Mouse (Mus musculus) layer of hippocampus, adult 8-10 months (tissue): ENCODE measurements around the gene C4bp. TPM values are rescaled to one million over a fixed set of nuclear protein-coding genes. Genes with fewer than 3 reads are reported as not detected.
"Not testable (repeated sequence)": the region's sequence is repeated elsewhere in the genome, so short reads cannot be mapped to it uniquely, and the experiment has no call there.

ENCODE experiments used
- DNase-seq, 2 experiments: peaks; one replicate each; pipeline ENCODE4 v3.0.0; 2022; ENCODE audit warnings: low spot score in 2 of 2
- total RNA-seq, 4 experiments: library from RNA; stranded (reverse); gene quantifications; 2 replicates each; pipeline ENCODE4 v1.2.4; 2022

C4bp gene
- total RNA-seq: 1 to 10 TPM in 1 of 4 experiments, under 1 TPM in 3; 0.53 to 1.2 (median 0.86) TPM

DNA sequence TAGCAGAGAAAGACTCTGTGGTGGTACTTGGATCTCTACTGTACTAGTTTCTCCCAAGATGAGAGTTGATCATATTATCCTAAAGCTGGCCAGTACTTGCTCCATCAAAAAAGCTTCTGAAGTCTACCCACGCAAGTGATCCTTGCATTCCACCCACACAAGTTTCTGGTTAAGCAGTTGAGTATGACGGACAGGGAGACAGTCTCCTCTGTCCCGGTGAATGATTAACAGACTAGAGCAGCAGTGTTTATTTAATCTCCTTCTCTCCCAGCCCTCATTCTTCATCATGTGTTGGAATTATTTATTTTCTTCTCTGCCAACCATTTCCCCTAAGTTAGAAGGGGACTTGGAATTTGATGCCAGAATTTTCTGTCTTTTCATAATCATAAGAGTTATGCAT lies at the start of gene C4bp:
TSS of gene C4bp (minus strand) at position 179 of the 400 bp plus-strand sequence.
- DNase-seq: no peak

DNA sequence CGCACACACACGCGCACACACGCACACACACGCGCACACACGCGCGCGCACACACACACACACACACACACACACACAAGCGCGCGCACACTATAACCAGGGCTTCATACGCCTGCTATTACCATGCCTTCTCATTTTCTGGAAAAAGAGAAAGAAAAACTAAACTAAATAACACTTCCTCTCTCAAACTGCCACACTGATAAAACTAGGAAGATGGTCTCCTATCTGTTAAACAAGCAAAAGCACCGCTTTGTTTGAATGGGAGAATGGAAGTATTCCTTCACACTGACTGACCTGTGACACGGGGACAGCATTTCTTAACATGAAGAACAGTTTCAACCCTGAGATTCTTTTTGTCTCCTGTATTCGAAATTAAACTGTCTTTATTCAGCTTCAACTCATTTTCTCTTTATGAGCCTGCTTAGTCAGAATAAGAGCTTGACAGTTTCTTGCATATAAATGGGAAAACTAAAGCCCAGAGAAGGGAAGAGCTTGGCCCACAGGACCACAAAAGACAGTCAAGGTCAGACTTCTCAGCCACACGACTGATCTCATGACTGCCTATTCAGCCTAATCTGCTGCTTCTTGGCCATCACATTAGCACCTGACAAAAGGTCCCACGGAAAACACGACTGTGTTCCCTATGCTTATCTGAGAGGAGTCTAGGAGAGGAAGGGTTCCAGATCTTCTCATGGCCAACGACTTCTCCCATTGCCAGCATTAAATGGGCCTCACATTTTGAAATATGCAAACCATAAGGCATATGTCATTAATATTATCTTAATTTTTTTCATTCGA lies 49.0 kb upstream of the C4bp start:
- no peak for DNase-seq

DNA sequence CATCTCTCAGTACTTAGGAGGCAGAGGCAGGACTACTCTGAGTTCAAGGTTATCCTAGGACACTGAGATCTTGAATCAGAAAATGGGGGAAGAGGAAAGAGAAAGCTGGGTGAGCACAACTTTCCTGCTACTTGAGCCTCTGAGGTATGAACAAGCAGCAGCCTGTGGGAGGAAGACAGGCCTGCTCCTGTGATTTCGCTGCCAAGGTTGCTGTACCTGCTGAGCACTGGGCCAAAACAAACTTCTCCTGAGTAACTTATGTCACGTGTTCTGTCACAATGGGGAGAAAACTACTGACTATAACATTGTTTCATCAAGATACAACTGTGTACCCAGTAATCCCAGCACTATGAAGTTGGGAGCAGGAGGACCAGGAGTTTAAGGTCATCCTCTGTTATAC lies 42.2 kb upstream of the C4bp start:
- no peak for DNase-seq

DNA sequence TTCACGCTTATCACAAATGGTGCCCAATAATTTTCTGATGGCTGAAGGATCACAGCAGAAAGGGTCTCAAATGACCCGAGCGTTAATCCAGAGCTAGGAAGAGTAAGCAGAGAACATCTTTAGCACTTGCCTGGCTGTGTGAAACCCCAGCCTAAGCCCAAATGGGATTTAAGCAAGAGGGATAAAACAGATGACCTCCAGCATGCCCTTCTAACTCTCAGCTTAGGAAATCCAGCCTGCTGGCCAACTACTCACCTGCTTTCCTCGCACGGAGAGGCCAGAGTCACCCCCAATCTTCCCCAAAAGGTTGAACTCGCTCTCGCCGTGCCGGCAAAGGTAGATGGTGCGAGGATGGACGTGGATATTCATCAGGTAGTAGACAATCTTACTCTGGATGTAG lies 40.5 kb upstream of the C4bp start:
- DNase-seq: no peak

DNA sequence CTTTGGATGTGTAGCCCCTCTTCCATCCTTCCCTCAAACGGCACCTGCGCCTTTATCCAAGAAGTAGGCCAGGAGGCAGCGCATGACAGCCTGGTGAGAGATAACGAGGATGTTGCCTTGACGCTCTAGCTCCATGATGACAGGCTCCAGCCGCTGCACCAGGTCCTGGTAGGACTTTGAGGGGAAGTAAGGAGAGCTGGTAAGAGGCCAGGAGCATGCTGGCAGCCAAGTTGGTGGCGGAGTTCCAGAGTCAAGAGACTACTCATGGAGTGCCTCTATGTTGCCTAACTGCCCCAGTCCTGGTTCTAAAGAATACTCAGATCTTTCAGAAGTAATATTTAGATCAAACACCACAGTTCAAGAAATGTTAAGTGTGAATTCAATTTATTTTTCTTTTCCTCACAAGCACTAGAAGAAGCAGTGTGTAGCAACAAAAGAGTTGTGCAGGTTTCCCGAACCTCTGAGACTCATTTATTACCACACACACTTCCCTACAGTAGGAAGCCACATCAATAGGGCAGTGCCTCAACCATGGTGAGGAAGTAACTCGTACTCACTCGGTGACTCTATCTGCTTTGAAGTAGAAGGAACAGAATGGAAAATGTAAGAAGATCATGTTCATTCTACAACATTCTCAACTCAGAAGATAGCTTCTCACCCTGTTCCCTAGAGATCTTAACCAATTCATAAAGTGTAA lies 38.7 kb upstream of the C4bp start:
- DNase-seq: peak in 1 of 2 experiments; percentile 46

DNA sequence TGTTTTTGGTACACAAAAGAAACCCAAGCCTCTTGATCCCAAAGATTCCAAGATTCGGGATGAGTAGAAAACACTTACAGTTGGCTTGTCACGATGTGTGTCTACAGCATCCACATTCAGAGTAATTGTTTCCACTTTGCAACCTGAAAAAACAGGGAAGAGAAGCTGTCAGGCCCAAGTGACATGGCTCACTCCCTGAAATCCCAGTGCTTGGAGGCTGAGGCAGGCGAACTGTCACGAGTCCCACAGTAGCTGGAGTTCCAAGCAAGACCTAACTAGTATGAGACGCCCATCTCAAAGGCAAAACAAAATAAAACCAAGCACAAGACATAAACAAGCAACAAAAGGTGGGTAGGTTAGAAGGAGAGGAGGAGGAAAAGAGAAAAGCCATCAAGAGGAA lies 37.2 kb upstream of the C4bp start:
- no peak for DNase-seq

DNA sequence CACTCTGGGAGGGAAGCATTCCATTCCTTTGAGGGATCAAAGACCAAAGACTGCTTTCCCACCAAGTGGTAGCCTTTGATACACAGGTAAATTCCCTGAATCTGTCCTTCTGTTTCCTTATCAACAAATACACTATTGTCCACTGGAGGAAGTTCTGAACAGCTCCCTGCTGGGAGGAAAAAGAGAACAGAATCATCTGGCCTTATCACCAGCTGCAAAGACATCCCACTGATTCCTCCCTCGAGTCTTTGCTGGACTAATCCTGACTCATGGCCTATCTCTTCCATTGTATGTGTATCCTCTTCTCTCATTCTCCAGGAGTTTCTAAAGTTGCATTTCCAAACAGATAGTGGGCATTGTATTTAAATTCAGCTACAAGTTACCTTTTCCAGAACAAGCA lies 22.5 kb upstream of the C4bp start:
- no peak for DNase-seq

DNA sequence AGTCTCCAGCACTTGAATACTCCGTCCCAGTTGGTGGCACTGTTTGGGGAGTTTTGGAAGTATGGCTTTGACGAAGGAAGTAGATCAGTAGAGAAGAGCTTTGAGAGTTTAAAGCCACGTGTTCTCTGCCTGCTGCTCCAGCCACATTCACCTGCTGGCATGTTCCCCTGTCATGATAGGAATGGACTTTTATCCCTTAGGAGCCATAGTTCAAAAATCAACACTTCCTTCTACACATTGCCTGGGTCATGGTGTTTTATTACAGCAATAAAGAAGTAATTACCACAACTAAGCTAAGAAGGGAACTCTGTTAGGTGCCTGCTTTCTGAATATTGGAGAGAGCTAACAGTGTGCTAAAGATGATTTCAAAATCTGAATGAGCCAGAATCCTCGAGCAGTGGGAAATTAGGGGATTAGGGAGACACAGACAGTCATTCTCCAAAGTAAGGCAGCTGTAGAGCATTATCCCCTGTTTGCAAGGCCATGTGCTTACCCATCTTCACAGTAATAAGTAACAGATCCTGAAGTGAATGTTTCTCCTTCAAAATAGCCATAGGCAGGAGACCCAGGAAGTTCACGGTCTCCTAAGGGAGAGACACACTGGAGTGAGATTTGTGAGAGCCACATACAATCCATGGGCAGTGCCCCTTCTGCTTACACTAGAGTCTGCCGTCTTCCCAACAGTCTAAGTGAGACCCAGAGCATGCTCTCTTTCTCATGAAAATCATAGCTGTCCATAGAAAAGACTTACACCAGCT lies 20.4 kb upstream of the C4bp start:
- no peak for DNase-seq

DNA sequence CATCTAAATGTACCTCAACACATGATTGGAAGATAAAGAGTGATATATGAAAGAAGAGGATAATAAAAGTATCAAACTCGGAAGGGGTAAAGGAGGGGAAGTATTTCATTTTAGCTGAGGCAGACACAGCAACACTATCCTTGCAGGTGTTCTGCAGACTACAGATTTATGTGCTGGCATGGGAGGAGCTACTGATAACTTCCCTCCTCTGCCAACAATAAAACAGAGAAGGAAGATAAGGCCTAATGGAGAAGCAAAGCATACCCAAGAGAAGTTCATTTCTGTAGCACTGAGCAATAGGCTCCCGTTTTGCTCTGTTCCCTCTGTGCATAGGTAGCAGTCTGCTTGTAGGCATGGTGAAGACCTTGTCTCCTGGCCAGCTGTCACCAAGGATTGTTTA lies 19.6 kb upstream of the C4bp start:
- no peak for DNase-seq

DNA sequence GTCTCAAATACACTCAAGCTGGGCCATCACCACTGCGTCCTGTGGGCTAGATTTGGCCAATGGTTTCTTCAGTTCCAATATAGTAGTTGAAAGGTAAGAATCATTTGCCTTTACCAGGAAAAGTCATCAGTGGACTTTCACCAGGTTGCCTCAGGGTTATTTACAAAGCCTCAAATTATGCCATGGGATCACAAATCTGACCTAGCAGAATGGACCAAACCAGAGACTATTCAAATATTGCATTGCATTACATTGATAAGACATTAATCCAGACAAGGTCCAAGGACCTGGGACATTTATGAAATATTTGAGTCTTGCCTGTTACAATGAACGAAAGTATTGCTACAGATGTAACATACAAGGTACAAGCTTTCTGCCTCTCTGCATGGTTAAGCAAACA lies 17.1 kb upstream of the C4bp start:
- no peak for DNase-seq

DNA sequence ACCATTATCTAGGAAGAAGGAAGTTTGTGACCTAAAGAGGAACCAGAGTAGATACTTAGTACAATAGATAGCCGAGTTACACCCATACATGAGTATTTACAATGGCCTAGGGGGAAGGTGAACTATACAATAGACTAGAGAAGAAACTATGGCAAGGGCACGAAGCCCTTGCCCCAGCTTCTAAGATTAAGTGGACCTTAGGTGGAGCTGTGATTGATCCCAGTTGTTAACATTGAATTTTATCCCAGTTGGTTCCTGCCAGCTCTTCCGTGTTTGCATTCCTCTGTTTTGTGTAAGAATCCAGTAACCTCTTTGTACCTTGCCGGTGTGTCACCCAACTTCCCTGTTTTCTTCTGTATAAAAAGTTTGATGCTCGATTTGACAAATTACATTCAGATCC lies 2.1 kb upstream of the C4bp start:
- not testable (repeated sequence) for DNase-seq

DNA sequence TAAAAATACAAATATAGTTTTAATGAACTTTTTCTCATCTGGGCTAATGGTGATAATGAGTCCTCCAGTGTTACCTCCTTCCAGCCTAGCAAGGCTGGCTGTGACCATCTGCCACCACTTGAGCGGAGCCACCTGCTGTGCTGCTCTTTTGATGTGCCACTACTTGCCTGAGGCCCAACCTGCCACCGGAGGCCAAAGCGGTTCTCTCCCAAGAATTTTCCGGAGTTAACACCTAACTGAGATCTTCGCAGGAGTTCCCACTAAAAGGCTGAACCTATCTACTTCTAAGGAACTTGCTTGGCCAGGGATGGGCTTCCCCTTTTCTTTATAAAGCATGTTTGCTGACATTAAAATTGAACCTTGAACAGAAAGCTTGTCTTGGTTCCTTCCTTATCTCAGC lies 1.8 kb downstream of the C4bp start:
- DNase-seq: not testable (repeated sequence)

DNA sequence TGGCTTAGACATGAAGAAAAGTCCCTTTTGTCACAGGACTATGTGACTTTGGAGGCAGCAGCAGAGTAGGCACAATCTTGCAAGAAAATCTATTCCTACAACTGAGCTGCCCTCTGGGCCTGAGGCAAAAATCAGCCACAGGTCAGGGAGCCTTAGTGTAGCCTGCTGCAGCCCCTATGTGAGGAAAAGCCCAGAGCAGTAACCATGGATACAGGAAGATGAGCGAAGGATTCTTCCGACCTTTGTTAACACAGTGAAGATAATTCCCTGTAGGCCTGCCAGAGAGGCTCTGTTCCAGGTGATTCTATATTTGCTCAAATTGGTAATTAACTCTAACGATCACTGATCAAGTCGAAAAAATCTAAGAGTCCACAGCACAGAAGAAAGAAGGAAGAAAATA lies 17.3 kb downstream of the C4bp start:
- DNase-seq: no peak

DNA sequence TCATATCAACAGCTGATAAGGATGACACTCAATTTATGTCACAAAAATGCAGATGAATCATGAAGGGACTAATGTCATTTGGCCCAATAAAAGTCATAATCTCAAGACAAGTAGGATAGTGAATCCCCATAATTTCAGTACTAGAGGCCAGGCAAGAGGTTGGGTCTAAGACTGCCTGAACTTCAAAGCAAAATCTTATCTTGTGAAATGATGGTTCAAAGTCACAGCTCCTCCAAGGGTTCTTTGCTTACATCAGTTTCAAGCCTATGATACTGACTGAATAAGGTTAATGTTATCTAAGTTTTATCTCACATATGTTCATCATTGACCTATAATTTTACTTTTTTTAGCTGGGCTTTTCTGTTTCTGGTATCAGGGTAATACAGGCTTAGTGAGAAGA lies 20.5 kb downstream of the C4bp start:
- no peak for DNase-seq

DNA sequence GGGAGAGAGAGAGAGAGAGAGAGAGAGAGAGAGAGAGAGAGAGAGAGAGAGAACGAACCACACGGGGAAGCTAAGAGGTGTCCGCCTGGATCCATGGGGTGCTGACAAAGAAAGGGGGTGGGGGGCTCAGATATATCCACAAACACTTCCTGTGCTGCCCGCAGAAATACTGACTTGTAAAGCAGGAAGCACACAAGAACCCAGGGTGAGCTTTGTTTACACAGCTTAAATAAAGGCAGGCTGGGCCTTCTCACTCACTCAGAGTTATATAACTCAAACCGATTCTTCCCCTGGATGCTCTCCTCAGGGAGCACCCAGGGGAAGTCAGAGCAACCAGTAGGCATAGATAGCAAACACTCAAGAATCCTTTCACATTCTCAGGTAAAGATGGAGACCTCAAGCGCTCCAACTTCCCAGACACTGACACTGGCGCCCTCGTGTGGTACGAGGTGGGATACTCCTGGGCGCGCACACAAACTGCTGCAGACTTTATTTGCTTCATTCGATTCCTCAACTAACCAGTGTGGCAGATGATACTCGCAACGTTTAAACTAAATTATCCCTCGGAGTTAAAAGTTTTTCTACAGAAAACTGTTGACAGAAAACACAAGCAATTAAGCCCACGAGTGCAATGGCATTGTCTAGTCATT lies 27.5 kb downstream of the C4bp start:
- DNase-seq: peak in 1 of 2 experiments; percentile 60

DNA sequence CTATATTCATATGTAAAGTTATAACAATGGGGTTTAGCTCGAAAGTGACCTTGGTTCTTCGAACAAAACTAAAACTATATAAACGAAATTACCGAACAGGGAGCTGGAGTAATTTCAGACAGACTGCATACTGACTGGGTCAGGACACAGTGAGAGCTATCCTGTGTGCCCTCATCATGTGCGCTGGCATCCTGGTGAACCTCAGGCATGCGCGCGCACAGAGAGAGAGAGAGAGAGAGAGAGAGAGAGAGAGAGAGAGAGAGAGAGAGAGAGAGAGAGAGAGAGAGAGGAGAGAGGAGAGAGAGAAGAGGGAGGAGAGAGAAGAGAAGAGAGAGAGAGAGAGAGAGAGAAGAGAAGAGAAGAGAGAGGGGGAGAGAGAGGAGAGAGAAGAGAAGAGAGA lies 28.1 kb downstream of the C4bp start:
- no peak for DNase-seq

DNA sequence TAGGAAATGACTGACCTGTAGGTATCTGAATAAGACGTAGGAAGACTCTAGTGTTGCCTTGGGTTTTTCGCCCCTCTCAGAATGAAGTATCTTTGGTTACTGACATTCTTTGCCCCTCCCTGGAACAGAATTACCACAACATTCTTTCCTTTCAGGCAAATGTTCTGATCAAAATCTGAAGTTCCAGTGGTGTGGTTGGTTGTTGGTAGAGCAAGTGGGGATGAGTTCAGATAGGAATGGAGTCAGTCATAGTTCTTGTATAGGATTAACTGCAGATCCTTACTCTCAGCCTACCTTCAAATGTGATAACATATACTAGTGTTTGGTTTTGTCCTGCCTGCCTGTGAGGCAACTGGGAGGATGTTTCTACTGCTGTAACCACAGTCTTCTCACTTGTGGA lies 31.9 kb downstream of the C4bp start, which contains the start of gene Zp3r:
TSS of gene Zp3r (minus strand) at position 101 of the 400 bp plus-strand sequence.
- no peak for DNase-seq

DNA sequence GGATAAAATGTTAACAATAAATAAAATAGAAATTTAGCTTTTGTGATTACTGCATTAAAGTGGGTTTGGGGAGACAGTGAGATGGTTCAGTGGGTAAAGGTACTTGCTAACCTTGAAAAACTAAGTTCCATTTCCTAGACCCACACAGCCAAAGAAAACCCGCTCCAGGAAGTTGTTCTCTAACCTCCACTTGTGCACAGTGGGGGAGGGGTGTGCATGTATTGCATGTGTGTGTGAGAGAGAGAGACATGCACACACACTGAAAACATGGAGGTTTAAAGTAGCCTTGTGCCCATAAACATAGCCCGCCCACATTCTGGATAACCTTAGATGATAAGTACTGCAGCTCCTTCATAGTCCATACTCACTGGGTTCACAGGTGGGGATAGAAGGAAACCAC lies 65.1 kb downstream of the C4bp start:
- DNase-seq: no peak

DNA sequence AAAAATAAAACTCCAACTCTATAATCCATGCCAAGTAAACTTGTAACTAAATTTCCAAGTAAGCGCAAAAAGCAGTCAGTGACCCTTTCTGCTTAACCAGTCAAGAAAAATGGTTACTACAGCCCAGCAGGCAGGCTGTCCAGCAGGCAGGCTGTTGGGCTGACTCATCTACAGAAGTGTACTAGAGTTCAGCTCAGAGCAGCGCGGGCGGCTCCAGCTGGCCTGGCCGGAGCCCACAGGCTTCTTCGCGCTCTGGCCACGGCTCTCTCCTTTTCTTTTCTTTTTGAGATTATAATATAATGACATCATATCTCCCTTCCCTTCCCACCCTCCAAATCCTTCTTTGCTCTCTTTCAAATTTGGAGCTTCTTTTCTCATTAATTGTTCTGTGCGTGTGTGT lies 72.8 kb downstream of the C4bp start:
- DNase-seq: no peak
